Mouse (Mus musculus) hindbrain, embryonic 13.5 days (tissue): ENCODE measurements around the gene Tfpi. TPM values are rescaled to one million over a fixed set of nuclear protein-coding genes. Genes with fewer than 3 reads are reported as not detected.
"Not testable (repeated sequence)": the region's sequence is repeated elsewhere in the genome, so short reads cannot be mapped to it uniquely, and the experiment has no call there.

Experiments
- ATAC-seq: fragments of 200-750 bp; cut with Nextera tagmentation; 2 replicates; pipeline ENCODE4 v1.8.0; 2017; ENCODE audit warnings: moderate TSS enrichment; ENCODE audit not compliant: low FRiP score
- H3K27ac ChIP-seq: fragments of 300-500 bp; sonication (generic); 2 replicates; pipeline ENCODE4 v1.5.1; 2015; ENCODE audit warnings: inconsistent platforms, mild to moderate bottlenecking, moderate library complexity
- H3K27me3 ChIP-seq: fragments of 300-500 bp; sonication (generic); 2 replicates; pipeline ENCODE4 v1.6.1; 2015; ENCODE audit warnings: mild to moderate bottlenecking, inconsistent platforms
- H3K36me3 ChIP-seq: fragments of 300-500 bp; sonication (generic); 2 replicates; pipeline ENCODE4 v1.6.1; 2015; ENCODE audit warnings: mild to moderate bottlenecking, inconsistent platforms
- H3K4me1 ChIP-seq: fragments of 300-500 bp; sonication (generic); replicated peaks from 2 replicates; pipeline ENCODE4 v1.6.1; 2015; ENCODE audit warnings: inconsistent platforms
- H3K4me2 ChIP-seq: fragments of 300-500 bp; sonication (generic); 2 replicates; pipeline ENCODE4 v1.6.1; 2015; ENCODE audit warnings: inconsistent platforms, mild to moderate bottlenecking, moderate library complexity
- H3K4me3 ChIP-seq: fragments of 300-500 bp; sonication (generic); 2 replicates; pipeline ENCODE4 v1.5.1; 2015; ENCODE audit warnings: mild to moderate bottlenecking, inconsistent platforms
- H3K9ac ChIP-seq: fragments of 300-500 bp; sonication (generic); 2 replicates; pipeline ENCODE4 v1.6.1; 2015; ENCODE audit warnings: mild to moderate bottlenecking, inconsistent platforms
- H3K9me3 ChIP-seq: fragments of 300-500 bp; sonication (generic); 2 replicates; pipeline ENCODE4 v1.6.1; 2016; ENCODE audit warnings: inconsistent platforms
- WGBS: fragments of 180-500 bp; shearing (Covaris S2); methylation state at CpG from one replicate; pipeline ENCODE4 v1.1.7; 2015; 5-methylcytosine and 5-hydroxymethylcytosine counted together
- polyA plus RNA-seq: library from polyadenylated mRNA; unstranded; fragments of >200 nt; fragmentation: Nextera tagmentation; extraction: Ambion mirVana; gene quantifications from 2 replicates; pipeline ENCODE4 v1.2.1, GENCODE M21; 2015

Gene Tfpi
- polyA plus RNA-seq, 1 experiment from 2014 or later = 19.7 TPM

DNA sequence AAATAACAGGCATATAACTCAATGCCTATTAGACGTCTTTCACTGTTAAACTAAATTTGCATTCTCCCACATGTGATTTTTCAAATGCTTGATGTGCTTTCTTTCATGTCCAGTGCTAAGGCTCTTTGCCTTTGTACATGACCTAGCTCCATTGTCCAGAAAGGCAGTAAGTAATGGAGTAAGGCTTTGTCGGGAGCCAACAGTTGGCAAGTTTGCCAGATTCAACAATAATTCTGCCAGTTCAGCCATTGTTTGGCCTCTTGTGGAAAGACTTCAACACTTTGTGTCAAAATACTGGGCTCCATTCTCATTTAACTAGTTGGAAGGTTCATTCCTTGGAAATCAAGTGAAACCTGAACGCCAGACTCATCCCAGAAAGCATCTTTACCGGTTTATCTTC lies 60.1 kb downstream of the Tfpi start:
- no peak overlapping the region for H3K4me2 ChIP-seq
- 59% methylated on average over 4 of the region's 4 CpGs for WGBS
- H3K4me3 ChIP-seq = no peak overlapping the region
- no peaks in the 10 kb centered on the region for H3K36me3 ChIP-seq
- no peak overlapping the region for H3K27ac ChIP-seq
- peaks cover 7% of the 10 kb centered on the region; the same call in 1 of the 2 replicates for H3K9me3 ChIP-seq
- no peak overlapping the region for H3K9ac ChIP-seq
- H3K4me1 ChIP-seq = no peaks in the 10 kb centered on the region
- H3K27me3 ChIP-seq = no peaks in the 10 kb centered on the region
- no peak for ATAC-seq

DNA sequence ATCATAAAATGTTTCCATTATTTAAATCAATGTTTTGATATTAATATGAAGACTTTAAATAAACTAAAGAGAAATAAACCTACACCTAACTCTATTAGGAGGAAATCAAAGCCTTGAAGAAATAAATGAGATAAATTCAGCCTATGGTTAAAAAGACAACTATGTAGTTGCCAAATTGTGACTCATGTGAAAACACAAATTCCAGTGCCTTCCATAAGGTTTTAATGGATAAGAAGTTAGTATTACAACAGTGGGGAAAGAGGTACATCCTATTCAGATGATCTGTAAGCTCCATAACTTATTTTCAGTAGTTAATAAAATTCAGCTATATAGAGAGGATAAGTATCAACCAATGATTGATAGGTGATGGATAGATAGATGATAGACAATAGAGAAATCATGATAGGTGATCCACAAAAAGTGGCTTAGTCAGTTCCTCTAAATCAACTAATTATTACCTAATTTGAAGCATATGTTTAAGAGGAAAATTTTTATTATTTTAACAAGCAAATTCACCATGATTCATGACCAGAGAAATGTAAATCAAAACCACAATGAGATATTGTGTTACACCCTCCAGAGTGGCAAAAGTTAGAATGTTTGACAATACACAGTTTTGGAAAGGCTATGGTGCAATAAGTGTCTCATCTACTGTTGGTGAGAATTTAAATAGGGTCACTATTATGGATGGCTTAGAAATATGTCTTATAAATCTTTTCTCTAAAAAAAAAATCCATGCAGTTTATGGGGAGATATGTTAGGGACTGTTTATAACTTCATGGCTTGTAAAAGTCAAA lies 66.6 kb downstream of the Tfpi start:
- H3K4me3 ChIP-seq = no peak overlapping the region
- H3K4me1 ChIP-seq = no peaks in the 10 kb centered on the region
- no peak overlapping the region for H3K4me2 ChIP-seq
- H3K9ac ChIP-seq = no peak overlapping the region
- H3K27ac ChIP-seq = no peak overlapping the region
- H3K27me3 ChIP-seq = no peaks in the 10 kb centered on the region
- H3K36me3 ChIP-seq = no peaks in the 10 kb centered on the region
- no peak for ATAC-seq
- H3K9me3 ChIP-seq = peaks cover 7% of the 10 kb centered on the region; the same call in 1 of the 2 replicates

DNA sequence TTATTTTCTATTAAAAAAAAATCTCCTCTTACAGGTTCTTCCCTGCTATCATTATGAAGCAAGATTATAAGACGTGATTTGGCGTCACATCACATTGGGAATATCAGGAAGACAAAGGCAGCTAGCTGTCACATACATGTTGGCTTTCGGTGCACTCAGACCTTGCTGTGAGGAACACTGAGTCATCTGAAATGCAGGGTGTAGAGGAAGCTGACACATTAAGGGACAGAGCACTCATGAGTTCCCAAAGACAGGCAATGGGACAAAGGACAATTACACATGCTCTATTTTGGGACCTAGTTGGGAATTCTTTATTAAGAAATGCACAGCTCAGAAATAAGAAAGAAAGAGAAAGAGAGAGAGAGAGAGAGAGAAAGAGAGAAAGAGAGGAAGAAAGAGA lies 71.7 kb downstream of the Tfpi start:
- ATAC-seq = no peak
- Histone ChIP-seq H3K9ac (no peak overlapping the region), H3K36me3 (no peaks in the 10 kb centered on the region), H3K4me3 (no peak overlapping the region), H3K4me2 (no peak overlapping the region), H3K4me1 (no peaks in the 10 kb centered on the region), H3K9me3 (no peaks in the 10 kb centered on the region), H3K27ac (no peak overlapping the region), H3K27me3 (no peaks in the 10 kb centered on the region)
- WGBS = 85% methylated on average over 3 of the region's 3 CpGs

DNA sequence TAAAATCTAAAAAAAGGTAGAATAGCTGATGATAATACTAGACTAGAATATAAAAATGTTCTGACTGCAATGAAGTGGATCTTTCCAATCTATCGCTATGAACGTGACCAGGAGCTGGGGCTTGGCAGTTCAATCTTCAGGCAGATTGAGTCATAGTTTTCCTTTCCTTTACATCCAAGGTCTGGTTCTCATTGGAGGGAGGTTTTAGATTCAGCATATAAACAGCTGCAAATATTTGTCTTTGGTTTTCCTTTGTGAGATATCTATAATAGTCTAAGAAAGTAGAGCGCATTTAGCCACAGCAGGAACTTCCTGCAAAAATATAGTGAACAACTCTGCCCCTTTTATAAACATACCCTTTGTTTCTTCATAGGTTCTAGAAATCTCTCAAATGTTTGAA lies 73.9 kb downstream of the Tfpi start:
- WGBS = 81% methylated on average over 3 of the region's 3 CpGs
- no peak overlapping the region for H3K4me3 ChIP-seq
- no peak overlapping the region for H3K4me2 ChIP-seq
- H3K4me1 ChIP-seq = no peaks in the 10 kb centered on the region
- no peak for ATAC-seq
- no peaks in the 10 kb centered on the region for H3K27me3 ChIP-seq
- H3K36me3 ChIP-seq = no peaks in the 10 kb centered on the region
- no peak overlapping the region for H3K27ac ChIP-seq
- H3K9ac ChIP-seq = no peak overlapping the region
- no peaks in the 10 kb centered on the region for H3K9me3 ChIP-seq

DNA sequence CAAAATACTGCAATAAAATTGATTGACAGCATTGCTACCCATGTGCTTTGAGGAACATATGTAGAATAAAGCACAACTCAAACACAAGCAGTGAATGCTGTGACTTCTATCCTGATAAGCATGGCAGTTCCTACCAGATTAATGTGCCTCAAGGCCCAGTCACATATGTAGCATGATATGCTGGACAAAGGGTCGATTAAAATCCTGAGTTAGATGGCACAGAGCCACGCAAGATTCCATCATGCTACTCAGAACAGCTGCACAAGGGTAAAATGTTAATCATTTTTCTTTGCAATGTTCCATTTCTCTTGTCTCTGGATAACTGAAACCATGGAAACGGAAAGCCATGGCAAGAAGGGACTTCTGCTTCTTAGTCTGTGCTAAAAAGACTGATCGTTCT lies 80.0 kb downstream of the Tfpi start:
- no peak for ATAC-seq
- Histone ChIP-seq H3K4me3 (no peak overlapping the region), H3K9ac (no peak overlapping the region), H3K4me2 (no peak overlapping the region), H3K27ac (no peak overlapping the region), H3K27me3 (no peaks in the 10 kb centered on the region), H3K9me3 (no peaks in the 10 kb centered on the region), H3K36me3 (no peaks in the 10 kb centered on the region), H3K4me1 (no peaks in the 10 kb centered on the region)
- 79% methylated on average over 4 of the region's 4 CpGs for WGBS

DNA sequence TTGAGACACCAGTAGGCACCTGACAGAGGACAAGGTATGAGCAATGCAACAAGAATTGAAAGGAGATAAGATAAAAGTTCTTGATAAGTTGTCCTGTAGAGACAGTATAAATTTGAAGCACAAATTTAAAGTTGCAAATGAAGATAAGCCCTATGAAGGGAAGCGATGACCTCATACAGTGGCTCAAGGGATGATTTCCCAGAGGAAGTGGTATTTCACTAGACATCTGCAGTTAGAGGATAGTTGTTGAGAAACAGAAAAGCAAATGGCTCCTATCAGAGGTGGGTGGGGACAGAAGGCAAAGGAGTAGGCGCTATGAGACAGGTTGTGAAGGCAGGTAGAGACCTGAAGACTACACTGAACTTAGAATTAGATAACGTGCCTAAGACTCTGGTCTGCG lies 83.3 kb downstream of the Tfpi start:
- Histone ChIP-seq H3K27ac (no peak overlapping the region), H3K36me3 (no peaks in the 10 kb centered on the region), H3K9me3 (no peaks in the 10 kb centered on the region), H3K27me3 (no peaks in the 10 kb centered on the region), H3K4me3 (no peak overlapping the region), H3K4me2 (no peak overlapping the region), H3K9ac (no peak overlapping the region), H3K4me1 (no peaks in the 10 kb centered on the region)
- no peak for ATAC-seq
- WGBS = 94% methylated on average over 4 of the region's 4 CpGs

DNA sequence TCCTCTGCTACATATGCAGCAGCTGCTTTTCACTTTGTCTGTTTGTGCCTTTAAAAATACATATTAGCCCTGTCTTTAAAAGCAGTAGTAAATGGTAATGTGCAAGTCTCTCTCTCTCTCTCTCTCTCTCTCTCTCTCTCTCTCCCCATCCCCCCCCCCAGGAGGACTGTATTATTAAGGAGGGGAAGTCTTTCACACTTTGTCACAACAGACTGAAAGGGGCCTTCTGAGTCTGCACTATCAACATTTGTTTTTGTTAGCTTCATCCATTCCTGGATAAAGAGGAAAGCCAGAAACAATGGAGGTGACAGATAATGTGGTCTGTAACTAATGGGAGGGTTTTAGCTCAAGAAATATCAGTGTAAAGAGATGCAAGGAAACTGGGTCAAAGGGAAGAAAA lies 87.5 kb downstream of the Tfpi start:
- no peaks in the 10 kb centered on the region for H3K4me1 ChIP-seq
- H3K36me3 ChIP-seq = no peaks in the 10 kb centered on the region
- H3K4me3 ChIP-seq = no peak overlapping the region
- H3K4me2 ChIP-seq = no peak overlapping the region
- no peaks in the 10 kb centered on the region for H3K9me3 ChIP-seq
- H3K9ac ChIP-seq = no peak overlapping the region
- no peaks in the 10 kb centered on the region for H3K27me3 ChIP-seq
- H3K27ac ChIP-seq = no peak overlapping the region
- no peak for ATAC-seq

DNA sequence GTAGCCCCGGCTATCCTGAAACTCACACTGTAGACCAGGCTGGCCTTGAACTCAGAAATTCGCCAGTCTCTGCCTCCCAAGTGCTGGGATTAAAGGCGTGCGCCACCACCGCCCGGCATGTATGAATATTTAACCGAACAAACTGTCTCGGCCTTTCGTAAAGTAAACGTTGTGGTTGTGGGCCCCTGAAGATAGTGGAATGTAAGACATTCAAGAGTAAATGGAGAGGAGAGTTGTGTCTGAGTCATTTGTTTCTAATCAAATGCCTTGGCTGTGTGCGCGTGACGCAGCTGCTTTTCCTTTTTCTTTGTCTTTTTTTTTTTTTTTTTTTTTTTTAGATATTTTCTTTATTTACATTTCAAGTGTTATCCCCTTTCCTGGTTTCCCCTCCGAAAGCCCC lies 88.0 kb downstream of the Tfpi start:
- not testable (repeated sequence) for H3K27me3 ChIP-seq, H3K27ac ChIP-seq, H3K36me3 ChIP-seq, H3K4me1 ChIP-seq, H3K4me2 ChIP-seq, H3K9ac ChIP-seq, H3K4me3 ChIP-seq, ATAC-seq, H3K9me3 ChIP-seq
- 91% methylated on average over 14 of the region's 14 CpGs for WGBS

GRCm38 (mm10) chr2:84388023-84388416 lies 88.6 kb downstream of the Tfpi start:
- H3K9me3 ChIP-seq = no peaks in the 10 kb centered on the region
- no peak for ATAC-seq
- H3K27me3 ChIP-seq = no peaks in the 10 kb centered on the region
- no peak overlapping the region for H3K9ac ChIP-seq
- no peak overlapping the region for H3K4me2 ChIP-seq
- 77% methylated on average over 7 of the region's 7 CpGs for WGBS
- H3K4me3 ChIP-seq = no peak overlapping the region
- no peaks in the 10 kb centered on the region for H3K36me3 ChIP-seq
- H3K27ac ChIP-seq = no peak overlapping the region
- no peaks in the 10 kb centered on the region for H3K4me1 ChIP-seq

- no peak for ATAC-seq
- no peak overlapping the region for H3K9ac ChIP-seq
- WGBS = 71% methylated on average over 11 of the region's 11 CpGs
- H3K4me2 ChIP-seq = peak overlapping the region; percentile 31; the same call in 1 of the 2 replicates
- H3K9me3 ChIP-seq = no peaks in the 10 kb centered on the region
- H3K4me3 ChIP-seq = no peak overlapping the region
- no peak overlapping the region for H3K27ac ChIP-seq
- no peaks in the 10 kb centered on the region for H3K36me3 ChIP-seq
- H3K27me3 ChIP-seq = no peaks in the 10 kb centered on the region
- H3K4me1 ChIP-seq = no peaks in the 10 kb centered on the region
Observed at GRCm38 (mm10) chr2:84387394-84388022, 89.1 kb downstream of the Tfpi start.

DNA sequence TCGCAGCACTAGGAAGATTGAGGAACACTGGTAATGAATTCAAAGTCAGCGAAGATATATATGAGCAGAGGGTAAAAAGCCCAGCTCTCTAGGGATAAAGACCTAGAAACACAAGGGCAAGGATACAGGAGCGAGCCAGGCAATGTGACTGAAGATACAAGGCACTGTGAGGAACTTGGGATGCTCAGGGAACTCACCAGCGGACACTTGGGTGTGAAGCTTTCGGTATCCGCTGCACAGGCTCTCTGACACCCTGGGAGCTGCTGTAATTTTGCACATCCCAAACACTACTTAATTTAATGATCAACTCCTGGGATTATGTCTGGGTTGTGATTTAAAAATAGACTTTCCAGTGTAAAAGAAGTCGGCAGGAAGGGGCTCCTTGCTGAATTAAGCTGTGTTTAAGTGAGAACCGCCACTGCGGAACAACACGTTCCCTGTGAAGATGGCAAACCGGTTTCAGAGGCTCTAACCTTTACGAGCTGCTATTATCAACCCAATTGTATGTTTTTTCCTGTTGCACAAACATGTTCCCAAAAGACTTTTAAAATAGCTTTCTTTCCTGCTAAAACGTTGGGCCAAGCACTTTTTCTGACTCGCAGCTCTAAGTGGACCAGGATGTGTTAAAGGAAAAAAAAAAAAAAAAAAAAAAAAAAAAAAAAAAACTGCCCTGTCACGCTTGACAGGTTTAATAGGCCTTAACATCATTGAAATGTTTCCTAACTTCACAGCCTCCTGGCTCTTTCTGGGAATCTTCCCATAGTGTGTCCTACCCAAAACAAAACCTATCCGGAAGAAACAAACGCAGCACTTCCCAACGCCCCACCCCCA lies 89.8 kb downstream of the Tfpi start:
- Histone ChIP-seq H3K27me3 (no peaks in the 10 kb centered on the region), H3K9me3 (no peaks in the 10 kb centered on the region), H3K36me3 (no peaks in the 10 kb centered on the region), H3K4me2 (peak overlapping the region; percentile 31), H3K4me3 (0 out of 2 replicates have a peak overlapping the region, but pooled peaks have one; percentile 11), H3K9ac (no peak overlapping the region), H3K27ac (no peak overlapping the region), H3K4me1 (no peaks in the 10 kb centered on the region)
- no peak for ATAC-seq
- 44% methylated on average over 18 of the region's 18 CpGs for WGBS

- no peaks in the 10 kb centered on the region for H3K27me3 ChIP-seq
- no peaks in the 10 kb centered on the region for H3K36me3 ChIP-seq
- no peak for ATAC-seq
- no peaks in the 10 kb centered on the region for H3K4me1 ChIP-seq
- WGBS = 75% methylated on average over 6 of the region's 6 CpGs
- H3K4me3 ChIP-seq = no peak overlapping the region
- no peak overlapping the region for H3K9ac ChIP-seq
- no peaks in the 10 kb centered on the region for H3K9me3 ChIP-seq
- H3K27ac ChIP-seq = no peak overlapping the region
- no peak overlapping the region for H3K4me2 ChIP-seq
Observed at GRCm38 (mm10) chr2:84384911-84385693, 91.5 kb downstream of the Tfpi start.
